In genomic region chr17:50184217-50185038, GRCm38 (mm10) we compare ENCODE assay signal across 13 mouse cellular contexts. TPM values are rescaled to one million over a fixed set of nuclear protein-coding genes. Genes with fewer than 3 reads are reported as not detected.
DNase-seq lines count a peak whose midpoint lies in the region; ATAC-seq lines count a peak whose summit lies in the region.
"Had no signal": no experiment of that assay in that cellular context is flagged by ENCODE, and none has a peak within 500 bp of the region (broad histone marks: within the 10 kb centered on the region; RNA-seq: fewer than 3 reads in every experiment).

No protein-coding gene starts in this region.

- H3K27me3 ChIP-seq in midbrain, embryonic 13.5 days: peaks cover 8% of the 10 kb centered on the region
- H3K27me3 ChIP-seq: limb, embryonic 13.5 days had no signal

- H3K4me1 ChIP-seq in midbrain, embryonic 13.5 days (replicated peaks): peaks cover 25% of the 10 kb centered on the region

- no peak overlapping the region for H3K4me3 ChIP-seq in midbrain, embryonic 13.5 days (replicated peaks)
- H3K4me3 ChIP-seq: limb, embryonic 13.5 days had no signal

- no peaks in the 10 kb centered on the region for H3K36me3 ChIP-seq in midbrain, embryonic 13.5 days
- H3K36me3 ChIP-seq: limb, embryonic 13.5 days had no signal

- no peaks in the 10 kb centered on the region for H3K9me3 ChIP-seq in midbrain, embryonic 13.5 days
- H3K9me3 ChIP-seq: limb, embryonic 13.5 days had no signal

- ATAC-seq in midbrain, embryonic 13.5 days: no peak
- no peak for ATAC-seq in activated CD4-positive, CD25-positive, alpha-beta regulatory T cell, adult 4 months

- 54% methylated on average over 12 of the region's 12 CpGs for WGBS in midbrain, embryonic 13.5 days

- H3K9ac ChIP-seq in midbrain, embryonic 13.5 days (replicated peaks): no peak overlapping the region
- H3K9ac ChIP-seq: limb, embryonic 13.5 days had no signal

- DNase-seq in heart, adult 18-20 months: peak; percentile 38 to 55
- no peak for DNase-seq in heart, adult 9 months (ENCODE audit: low spot score in 2 of 2)
- DNase-seq in brain, adult 2 months (ENCODE audit: low read depth, low spot score): peak; percentile 82
- peak; percentile 76 for DNase-seq in cerebellum, adult 8-10 months
- no peak for DNase-seq in kidney, adult 11 months
- DNase-seq in left cerebral cortex, postnatal 14 days (ENCODE audit: low spot score in 2 of 2): no peak
- DNase-seq: heart, adult 11 months; kidney, adult 18-20 months; kidney, postnatal 4 days; right cerebral cortex, postnatal 25 days had no signal

- 0 out of 2 replicates have a peak overlapping the region, but pooled peaks have one; percentile 6 for H3K27ac ChIP-seq in midbrain, embryonic 13.5 days
- H3K27ac ChIP-seq: limb, embryonic 13.5 days had no signal

- intact Hi-C loops in left cerebral cortex, postnatal 14 days (cut with DNase I): no loop called here

- H3K4me2 ChIP-seq in midbrain, embryonic 13.5 days (replicated peaks): no peak overlapping the region
- H3K4me2 ChIP-seq: limb, embryonic 13.5 days had no signal

RNA-seq across cellular contexts. Expression of gene Rftn1, which starts 6.0 kb away (rescaled TPM):
- 10 to 100 TPM; 52.1 to 53.3 TPM for total RNA-seq in heart, adult 18-20 months (2021)
- polyA plus RNA-seq in midbrain, embryonic 13.5 days (2015; fragmentation: Nextera tagmentation; extraction: Ambion mirVana): 10.9 and 12.2 TPM in 2 replicates
- polyA plus RNA-seq in activated CD4-positive, CD25-positive, alpha-beta regulatory T cell, adult 4 months (2017; shearing (Covaris generic)): 10 to 100 TPM; 30.9 to 31.4 TPM
- total RNA-seq in left cerebral cortex, postnatal 14 days (2021): 10 to 100 TPM in 1 of 2 experiments, 1 to 10 TPM in 1; 7.3 to 11.2 TPM

Comparison
In these comparisons a context has a peak if more than half of its experiments do, and no peak if none do; other contexts are left out.
1. DNase-seq: peak in heart, adult 18-20 months (2 of 2), brain, adult 2 months (single experiment) and cerebellum, adult 8-10 months (single experiment); none in heart, adult 9 months (0 of 2), kidney, adult 11 months (single experiment) and left cerebral cortex, postnatal 14 days (0 of 2).
2. RNA of gene Rftn1, which starts 6.0 kb away (total RNA-seq): 52.1 to 53.3 TPM in heart, adult 18-20 months; 7.3 to 11.2 TPM in left cerebral cortex, postnatal 14 days; every median in the first group is over 4 times any median in the second.